Mouse (Mus musculus) cerebellum, adult 11 months (tissue): ENCODE measurements around the gene Scamp3.
"Not testable (repeated sequence)": the region's sequence is repeated elsewhere in the genome, so short reads cannot be mapped to it uniquely, and the experiment has no call there.

Experiments used
- DNase-seq: peaks from one replicate; pipeline ENCODE4 v3.0.0; 2022

The Scamp3 gene

GRCm38 (mm10) chr3:89177242-89178106, at the start of gene Scamp3:
Scamp3 (plus strand) TSS chr3:89177473.
- DNase-seq: peak; percentile 83

- DNase-seq: no peak
Measured at GRCm38 (mm10) chr3:89129908-89130307, 47.4 kb upstream of the Scamp3 start.

GRCm38 (mm10) chr3:89131816-89132215, 45.5 kb upstream of the Scamp3 start:
- no peak for DNase-seq

- peak; percentile 43 for DNase-seq
Measured at GRCm38 (mm10) chr3:89132285-89133062, 44.8 kb upstream of the Scamp3 start.

GRCm38 (mm10) chr3:89133063-89133450, 44.2 kb upstream of the Scamp3 start:
- DNase-seq: no peak

- DNase-seq: no peak
Measured at GRCm38 (mm10) chr3:89133752-89134151, 43.5 kb upstream of the Scamp3 start.

- DNase-seq: no peak
Measured at GRCm38 (mm10) chr3:89135958-89136357, 41.3 kb upstream of the Scamp3 start, which contains the start of gene Pklr. Pklr (plus strand) TSS chr3:89136142.

GRCm38 (mm10) chr3:89136365-89136764, 40.9 kb upstream of the Scamp3 start:
- DNase-seq: no peak

- DNase-seq: no peak
Measured at GRCm38 (mm10) chr3:89144821-89145220, 32.5 kb upstream of the Scamp3 start.

- no peak for DNase-seq
Measured at GRCm38 (mm10) chr3:89145566-89145965, 31.7 kb upstream of the Scamp3 start.

GRCm38 (mm10) chr3:89147101-89147978, 29.9 kb upstream of the Scamp3 start:
- no peak for DNase-seq

GRCm38 (mm10) chr3:89147979-89148311, 29.3 kb upstream of the Scamp3 start:
- DNase-seq: no peak

- no peak for DNase-seq
Measured at GRCm38 (mm10) chr3:89148567-89148966, 28.7 kb upstream of the Scamp3 start.

GRCm38 (mm10) chr3:89152084-89152835, 25.0 kb upstream of the Scamp3 start:
- no peak for DNase-seq

- no peak for DNase-seq
Measured at GRCm38 (mm10) chr3:89156951-89157350, 20.3 kb upstream of the Scamp3 start.

GRCm38 (mm10) chr3:89158651-89159050, 18.6 kb upstream of the Scamp3 start:
- no peak for DNase-seq

- no peak for DNase-seq
Measured at GRCm38 (mm10) chr3:89159211-89159610, 18.1 kb upstream of the Scamp3 start.

- DNase-seq: peak; percentile 49
Measured at GRCm38 (mm10) chr3:89159616-89160344, 17.5 kb upstream of the Scamp3 start, which contains the start of gene Hcn3. Hcn3 (minus strand) TSS chr3:89160196.

GRCm38 (mm10) chr3:89161207-89161606, 16.1 kb upstream of the Scamp3 start:
- not testable (repeated sequence) for DNase-seq

GRCm38 (mm10) chr3:89161786-89162185, 15.5 kb upstream of the Scamp3 start:
- no peak for DNase-seq

GRCm38 (mm10) chr3:89163123-89163522, 14.2 kb upstream of the Scamp3 start:
- DNase-seq: no peak
